Mouse (Mus musculus): ENCODE data around the gene Adcy7.

The Adcy7 gene

DNA sequence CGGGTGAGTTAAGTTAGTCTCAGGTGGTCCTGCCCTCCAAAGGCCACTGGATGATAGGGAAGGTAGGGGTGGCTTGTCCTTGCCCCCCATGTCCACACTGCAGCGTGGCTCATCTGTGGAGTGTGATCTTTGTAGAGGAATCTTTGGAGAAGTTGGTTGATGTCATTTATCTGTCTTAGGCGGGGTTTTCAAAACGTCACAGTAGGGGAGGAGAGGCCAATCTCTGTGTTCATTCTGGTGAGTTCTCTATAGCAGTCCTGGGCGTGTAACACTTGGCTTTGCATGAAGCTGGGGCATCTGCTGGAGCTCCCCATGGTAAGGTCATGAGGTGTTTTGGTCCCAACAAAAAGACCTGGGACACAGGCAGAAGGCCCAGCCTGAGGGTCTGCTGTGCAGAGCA is 1.9 kb downstream of the Adcy7 start:
- DNase-seq (ENCODE audit: low spot score), result no peak

- DNase-seq (ENCODE audit: low spot score), result no peak
Observed at GRCm38 (mm10) chr8:88279220-88279619, 7.0 kb downstream of the Adcy7 start.

GRCm38 (mm10) chr8:88279670-88280069 is 7.5 kb downstream of the Adcy7 start:
- DNase-seq (ENCODE audit: low spot score), result no peak

DNA sequence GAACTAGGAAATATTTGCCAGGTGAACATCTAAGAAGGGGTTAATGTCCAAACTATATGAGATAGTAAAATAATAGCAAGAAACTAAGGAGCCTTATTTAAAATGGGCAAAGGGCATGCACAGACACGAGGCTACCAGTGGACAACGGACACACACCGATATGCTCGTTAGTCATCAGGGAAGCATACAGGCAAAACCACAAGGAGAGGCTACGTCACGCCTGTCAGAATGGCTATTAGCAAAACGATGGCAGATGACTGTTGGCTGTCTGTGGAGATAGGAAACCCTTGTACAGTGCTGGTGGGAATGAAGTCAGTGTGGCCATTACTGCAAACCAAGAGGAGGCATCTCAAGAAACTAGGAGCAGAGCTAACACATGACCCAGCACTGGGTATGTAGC is 8.7 kb downstream of the Adcy7 start:
- DNase-seq (ENCODE audit: low spot score), result no peak

- no peak for DNase-seq (ENCODE audit: low spot score)
Observed at GRCm38 (mm10) chr8:88282684-88283083, 10.5 kb downstream of the Adcy7 start.

GRCm38 (mm10) chr8:88283243-88284115 is 11.3 kb downstream of the Adcy7 start:
- no peak for DNase-seq (ENCODE audit: low spot score)

GRCm38 (mm10) chr8:88284738-88285137 is 12.5 kb downstream of the Adcy7 start:
- no peak for DNase-seq (ENCODE audit: low spot score)

GRCm38 (mm10) chr8:88285469-88286356 is 13.5 kb downstream of the Adcy7 start:
- DNase-seq (ENCODE audit: low spot score), result no peak

GRCm38 (mm10) chr8:88286421-88286960 is 14.3 kb downstream of the Adcy7 start:
- DNase-seq (ENCODE audit: low spot score), result no peak

DNA sequence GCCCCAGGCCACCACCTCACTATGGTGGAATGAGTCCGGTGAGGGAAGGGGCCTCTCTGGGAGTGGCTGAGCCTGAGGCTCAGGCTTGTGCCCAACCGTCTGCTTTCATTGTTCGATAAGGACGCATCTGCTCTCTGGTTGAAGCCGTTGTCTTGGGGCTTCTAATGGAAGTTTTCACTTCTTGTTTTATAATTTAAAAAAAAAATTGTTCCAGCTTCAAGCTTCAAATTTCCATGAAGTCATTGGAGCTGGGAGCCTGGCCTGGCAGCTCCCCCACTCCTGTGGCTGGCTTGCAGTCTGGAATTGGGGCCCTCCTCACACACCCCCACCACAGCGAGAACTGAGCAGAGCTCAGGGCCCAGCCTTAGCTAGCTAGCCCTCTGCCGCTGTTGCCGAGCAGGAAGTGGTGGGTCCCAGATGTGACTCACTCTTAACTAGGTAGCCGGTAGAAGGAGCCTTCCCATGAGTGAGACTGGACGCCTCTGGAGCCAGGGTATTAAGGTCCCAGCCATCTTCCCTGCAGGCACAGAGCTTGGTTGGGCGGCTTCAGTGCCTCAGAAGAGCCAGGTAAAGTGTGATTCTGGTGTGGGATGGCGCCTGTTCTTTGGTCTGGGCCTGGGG is 16.5 kb downstream of the Adcy7 start:
- DNase-seq (ENCODE audit: low spot score), result no peak

DNA sequence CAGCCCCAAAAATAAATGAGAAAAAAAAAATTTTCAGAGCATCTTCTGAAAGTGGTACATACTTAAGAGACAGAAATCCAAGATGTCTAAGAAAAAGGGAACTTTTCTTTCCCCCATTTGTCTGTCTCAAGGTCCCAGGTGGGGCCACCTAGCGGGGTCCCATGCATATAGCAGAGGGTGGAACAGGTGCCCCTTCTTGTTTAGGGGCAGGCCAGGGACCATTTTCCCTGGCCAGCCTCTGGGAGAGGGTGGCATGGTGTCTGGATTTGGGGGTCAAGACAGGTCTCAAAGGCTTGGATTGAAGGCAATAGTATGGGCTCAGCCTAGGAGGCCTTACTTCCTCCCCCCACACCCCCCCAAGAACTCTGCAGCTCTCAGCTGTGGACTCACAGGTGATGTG is 17.7 kb downstream of the Adcy7 start:
- DNase-seq (ENCODE audit: low spot score), result no peak

GRCm38 (mm10) chr8:88290326-88291304 is 18.4 kb downstream of the Adcy7 start:
- DNase-seq (ENCODE audit: low spot score), result no peak

DNA sequence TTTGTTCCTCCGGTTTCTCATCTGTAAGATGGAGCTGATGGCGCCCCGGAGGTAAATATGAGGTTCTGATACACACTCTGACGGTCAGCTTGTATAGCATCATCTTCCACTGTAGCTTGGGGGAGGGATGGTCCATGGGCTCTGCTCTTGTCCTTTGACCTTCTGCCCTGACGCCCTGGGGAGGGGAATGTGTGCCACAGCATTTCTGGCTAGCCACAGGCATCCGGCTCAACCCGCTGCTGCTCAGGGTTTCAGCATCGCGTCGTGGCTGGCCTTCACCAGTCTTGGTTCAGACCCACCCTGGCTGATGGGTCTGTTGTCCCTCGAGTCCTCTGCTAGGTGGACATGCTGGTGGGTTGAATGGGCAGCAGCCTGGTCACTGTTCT is 19.1 kb downstream of the Adcy7 start:
- no peak for DNase-seq (ENCODE audit: low spot score)

- no peak for DNase-seq (ENCODE audit: low spot score)
Observed at GRCm38 (mm10) chr8:88292926-88293325, 20.7 kb downstream of the Adcy7 start.

GRCm38 (mm10) chr8:88293590-88294356 is 21.6 kb downstream of the Adcy7 start:
- no peak for DNase-seq (ENCODE audit: low spot score)

- DNase-seq (ENCODE audit: low spot score), result no peak
Observed at GRCm38 (mm10) chr8:88294977-88295376, 22.8 kb downstream of the Adcy7 start.

DNA sequence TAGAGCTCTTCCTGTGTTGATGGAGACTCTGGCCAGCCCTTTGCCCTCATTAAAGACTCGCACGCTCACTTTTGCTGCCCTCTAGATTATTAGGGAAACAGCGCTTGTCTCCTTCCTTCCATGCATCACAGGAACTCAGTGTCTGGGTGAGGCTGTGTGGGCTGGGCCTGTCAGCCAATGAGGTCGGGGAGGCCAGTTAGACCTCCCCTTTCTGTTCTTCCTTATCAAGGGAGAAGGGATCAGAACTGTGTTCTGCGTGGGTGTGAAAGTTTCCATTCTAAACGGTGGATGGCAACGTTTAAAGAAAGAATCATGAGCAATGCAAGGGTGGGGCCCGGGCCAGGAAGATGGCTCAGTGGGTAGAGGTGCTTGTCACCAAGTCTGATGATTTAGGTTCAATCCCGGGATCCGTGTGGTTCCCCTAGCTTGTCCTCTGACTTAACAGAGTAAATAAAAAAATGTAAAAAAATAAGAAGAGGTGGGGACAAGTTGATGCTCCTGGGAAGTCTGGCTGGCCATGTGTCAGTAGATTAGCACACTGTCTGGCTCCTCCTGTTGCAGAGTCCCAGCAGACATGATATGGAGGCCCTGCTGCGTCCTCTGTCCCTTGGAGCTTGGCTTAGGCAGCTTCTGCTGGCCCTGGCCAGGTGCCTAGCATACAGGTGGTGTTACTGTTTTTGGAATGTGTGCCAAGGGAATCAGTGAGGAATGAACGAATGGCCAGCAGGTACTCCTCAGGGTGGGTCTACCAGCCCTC is 26.0 kb downstream of the Adcy7 start:
- no peak for DNase-seq (ENCODE audit: low spot score)

DNA sequence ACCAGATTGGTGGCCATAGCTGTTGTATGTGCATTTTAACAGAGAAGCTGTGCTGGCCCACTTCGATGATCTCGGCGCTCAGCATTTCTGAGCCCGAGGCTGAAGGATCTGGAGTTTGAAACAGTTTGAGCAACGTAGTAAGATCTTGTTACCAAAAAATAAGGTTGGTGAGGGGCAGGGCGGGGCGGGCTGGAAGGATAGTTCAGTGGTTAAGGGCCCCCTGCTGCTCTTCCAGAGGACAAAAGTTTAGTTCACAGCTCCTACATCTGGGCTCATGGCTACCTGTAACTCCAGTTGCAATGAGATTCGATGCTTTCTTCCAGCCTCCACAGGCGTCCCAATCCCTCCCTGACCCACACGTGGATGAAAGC is 26.5 kb downstream of the Adcy7 start:
- no peak for DNase-seq (ENCODE audit: low spot score)

GRCm38 (mm10) chr8:88299907-88300603 is 27.9 kb downstream of the Adcy7 start:
- no peak for DNase-seq (ENCODE audit: low spot score)
